Comparison of ENCODE assay signal across 22 mouse cellular contexts in genomic region chr19:58151257-58151656, GRCm38 (mm10).
DNase-seq lines count a peak whose midpoint lies in the region; ATAC-seq lines count a peak whose summit lies in the region.
"Had no signal": no experiment of that assay in that cellular context is flagged by ENCODE, and none has a peak within 500 bp of the region (broad histone marks: within the 10 kb centered on the region; RNA-seq: fewer than 3 reads in every experiment).

No protein-coding gene starts in this region.

- ATAC-seq in frontal cortex, adult (ENCODE audit: low TSS enrichment) = peak; percentile 72
- ATAC-seq: activated CD4-positive, CD25-positive, alpha-beta regulatory T cell, adult 4 months; CD4-positive, CD25-positive, alpha-beta regulatory T cell, adult 4 months; forebrain, embryonic 13.5 days; forebrain, embryonic 15.5 days; Patski had no signal

- no peak for DNase-seq in frontal cortex, postnatal 10 days (ENCODE audit: low spot score in 2 of 2)
- peak; percentile 4 to 7 for DNase-seq in left cerebral cortex, adult 18-20 months (ENCODE audit: low spot score in 2 of 2)
- no peak for DNase-seq in left cerebral cortex, adult 8-10 months (ENCODE audit: low spot score in 2 of 2)
- peak; percentile 18 for DNase-seq in right cerebral cortex, adult 18-20 months
- no peak for DNase-seq in right cerebral cortex, postnatal 10 days (ENCODE audit: low spot score in 2 of 2)
- peak; percentile 15 for DNase-seq in right cerebral cortex, postnatal 25 days
- DNase-seq in right cerebral cortex, postnatal 4 days = no peak
- DNase-seq: adrenal gland, adult 2 months; adrenal gland, postnatal 10 days; adrenal gland, postnatal 25 days; B cell, adult 2 months; cerebellum, adult 11-12 months; cerebellum, adult 2 months; cerebellum, adult 9-10 months; cerebellum, postnatal 10 days; cerebellum, postnatal 25 days had no signal

Comparison
In these comparisons a context has a peak if more than half of its experiments do, and no peak if none do; other contexts are left out.
1. DNase-seq: peak in left cerebral cortex, adult 18-20 months (2 of 2), right cerebral cortex, adult 18-20 months (single experiment) and right cerebral cortex, postnatal 25 days (single experiment); none in frontal cortex, postnatal 10 days (0 of 2), left cerebral cortex, adult 8-10 months (0 of 2), right cerebral cortex, postnatal 10 days (0 of 2) and right cerebral cortex, postnatal 4 days (single experiment).